Mouse (Mus musculus): ENCODE data around the gene Hist2h3b.
A peak's percentile ranks its signal among the peaks of the same experiment; 100 is the strongest.
"Not testable (repeated sequence)": the region's sequence is repeated elsewhere in the genome, so short reads cannot be mapped to it uniquely, and the experiment has no call there.

Gene Hist2h3b

DNA sequence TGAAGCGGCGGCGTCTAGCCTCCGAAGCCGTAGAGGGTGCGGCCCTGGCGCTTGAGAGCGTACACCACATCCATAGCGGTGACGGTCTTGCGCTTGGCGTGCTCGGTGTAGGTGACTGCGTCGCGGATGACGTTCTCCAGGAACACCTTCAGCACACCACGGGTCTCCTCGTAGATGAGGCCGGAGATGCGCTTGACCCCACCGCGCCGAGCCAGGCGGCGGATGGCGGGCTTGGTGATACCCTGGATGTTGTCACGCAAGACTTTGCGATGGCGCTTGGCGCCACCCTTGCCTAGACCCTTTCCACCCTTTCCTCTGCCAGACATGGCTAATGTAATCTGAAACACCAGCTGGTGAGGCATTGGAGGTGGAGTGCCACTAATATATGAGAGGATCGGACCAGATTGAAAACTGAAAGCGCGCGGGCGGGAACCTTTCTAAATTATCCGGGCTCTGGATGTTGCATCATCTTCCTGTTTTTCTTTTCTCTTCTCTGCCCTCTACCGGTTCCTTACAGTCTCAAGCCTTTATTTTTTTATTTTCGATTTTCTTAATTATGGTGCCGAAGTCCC lies 5.4 kb upstream of the Hist2h3b start, which contains the start of gene Hist2h4:
Gene Hist2h4, minus strand, starts transcription at position 333 of the 572 bp plus-strand sequence.
- peak; percentile 93 to 95 for DNase-seq

DNA sequence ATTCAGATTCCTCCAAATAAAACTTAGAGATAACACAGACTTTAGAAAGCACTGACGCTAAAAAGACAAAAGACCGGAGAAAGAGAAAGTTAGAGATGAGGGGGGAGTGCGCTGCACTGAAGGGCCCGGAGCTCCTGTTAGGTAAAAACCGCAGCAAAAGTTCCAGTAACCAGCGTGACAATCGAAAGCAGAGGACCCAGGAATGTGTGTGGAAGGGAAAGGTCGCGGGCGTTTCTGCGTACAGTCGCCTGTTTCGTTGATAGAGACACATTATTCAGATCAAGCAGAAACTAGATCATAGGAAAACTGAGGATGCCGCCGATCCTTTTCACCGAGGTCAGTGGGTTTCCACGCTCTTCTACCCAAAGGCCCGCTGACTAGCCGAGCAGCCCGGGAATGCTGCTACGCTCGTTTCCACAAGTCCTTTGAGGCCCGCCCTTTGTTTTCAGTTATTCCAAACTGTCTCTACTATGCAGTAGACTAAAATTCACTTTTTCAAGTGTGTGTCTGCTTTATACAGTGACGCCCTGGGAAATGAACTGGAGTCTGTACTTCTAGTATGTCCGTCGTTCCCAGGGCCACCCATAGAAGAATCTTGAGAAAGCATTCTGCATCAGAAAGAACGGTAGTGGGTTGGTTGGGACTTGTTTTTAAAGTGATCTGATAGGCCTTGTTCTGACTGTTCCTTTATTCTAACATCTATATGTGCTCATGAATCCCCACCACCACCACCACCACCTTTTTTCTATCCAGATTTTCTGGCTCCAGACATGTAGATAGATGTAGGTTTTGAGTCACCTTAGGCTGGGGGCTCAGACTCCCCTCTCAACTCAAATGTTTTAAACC lies 4.7 kb upstream of the Hist2h3b start:
- DNase-seq, result peak; percentile 64 to 79

DNA sequence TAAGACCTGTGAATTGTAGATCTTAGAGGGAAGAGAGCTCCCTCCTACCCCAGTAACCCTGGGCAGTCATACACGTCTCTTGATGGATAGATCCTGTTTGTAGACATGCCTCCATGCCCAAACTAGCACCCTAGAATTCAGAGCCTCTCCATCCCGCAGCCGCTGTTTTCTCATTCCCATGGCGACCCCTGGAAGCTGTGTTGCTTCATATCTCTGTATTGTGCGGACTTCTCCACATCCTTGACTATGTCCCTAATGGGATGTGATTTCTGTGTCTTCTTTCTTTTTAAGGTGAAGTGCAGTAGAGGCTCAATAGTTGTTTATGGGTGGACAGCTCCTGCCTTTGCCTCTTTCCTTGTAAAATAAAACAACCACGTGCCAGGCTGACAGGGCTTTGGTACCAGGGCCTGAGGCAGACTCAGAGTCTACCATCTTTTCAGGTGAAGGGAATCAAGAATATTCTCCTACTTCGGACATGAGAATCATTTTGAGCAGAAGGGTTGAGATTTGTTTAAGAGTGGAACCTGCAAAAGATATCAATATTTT lies 4.0 kb upstream of the Hist2h3b start:
- DNase-seq, result no peak

DNA sequence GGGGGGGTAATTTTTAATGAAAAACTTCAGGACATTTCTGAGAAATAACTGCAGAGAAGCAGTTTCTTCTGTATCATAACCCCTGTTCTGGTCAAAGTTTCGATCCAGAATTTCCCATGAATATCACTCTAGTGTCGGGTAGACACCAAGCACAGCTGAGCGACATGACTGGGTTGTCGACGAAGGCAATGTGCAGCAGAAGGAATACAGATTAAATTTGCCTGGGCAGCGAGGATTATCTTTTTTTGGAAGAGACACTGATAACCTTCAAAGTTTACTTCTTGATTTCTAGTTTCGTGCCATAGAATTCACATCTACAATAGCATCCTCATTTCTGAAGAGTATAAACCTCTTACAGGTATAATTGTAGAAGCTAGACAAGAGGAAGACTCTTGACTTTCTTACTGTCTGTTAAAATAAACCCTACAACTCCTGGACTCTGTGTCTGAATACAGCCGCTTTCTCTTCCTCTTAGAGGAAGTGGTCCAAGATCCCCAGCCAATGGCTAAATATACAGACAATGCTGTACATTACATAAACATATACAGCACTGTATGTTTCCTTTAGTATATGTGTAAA lies 2.2 kb upstream of the Hist2h3b start:
- no peak for DNase-seq

DNA sequence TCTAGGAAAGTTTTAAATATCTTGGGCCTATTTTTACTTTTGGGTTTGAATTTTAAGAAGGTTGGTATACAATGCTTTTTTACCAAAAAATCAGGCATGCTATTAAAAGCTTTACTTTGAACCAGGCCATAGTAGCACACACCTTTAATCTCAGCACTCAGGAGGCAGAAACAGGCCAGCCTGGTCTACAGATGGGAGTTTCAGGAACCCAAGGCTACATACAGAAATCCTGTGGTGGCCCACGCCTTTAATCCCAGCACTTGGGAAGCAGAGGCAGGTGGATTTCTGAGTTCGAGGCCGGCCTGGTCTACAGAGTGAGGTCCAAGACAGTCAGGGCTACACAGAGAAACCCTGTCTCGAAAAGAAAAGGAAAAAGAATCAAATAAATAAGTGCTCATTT lies 913 bp upstream of the Hist2h3b start:
- no peak for DNase-seq

DNA sequence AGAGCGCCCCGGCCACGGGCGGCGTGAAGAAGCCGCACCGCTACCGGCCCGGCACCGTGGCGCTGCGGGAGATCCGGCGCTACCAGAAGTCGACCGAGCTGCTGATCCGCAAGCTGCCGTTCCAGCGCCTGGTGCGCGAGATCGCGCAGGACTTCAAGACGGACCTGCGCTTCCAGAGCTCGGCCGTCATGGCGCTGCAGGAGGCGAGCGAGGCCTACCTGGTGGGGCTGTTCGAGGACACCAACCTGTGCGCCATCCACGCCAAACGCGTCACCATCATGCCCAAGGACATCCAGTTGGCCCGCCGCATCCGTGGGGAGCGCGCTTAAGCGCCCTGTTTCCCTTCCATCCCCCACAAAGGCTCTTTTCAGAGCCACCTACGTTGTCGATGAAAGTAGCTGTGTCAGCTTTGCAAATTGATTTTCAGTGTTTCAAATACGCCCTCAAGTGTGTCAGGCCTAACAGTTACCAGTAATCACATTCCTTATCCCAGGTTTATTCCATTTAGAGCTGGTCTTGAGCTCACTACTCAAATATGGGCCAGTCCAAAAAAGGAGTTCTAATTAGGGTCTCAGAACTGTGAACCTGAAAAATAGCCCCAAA lies 423 bp downstream of the Hist2h3b start:
- peak in 1 of 2 experiments; percentile 55 for DNase-seq

DNA sequence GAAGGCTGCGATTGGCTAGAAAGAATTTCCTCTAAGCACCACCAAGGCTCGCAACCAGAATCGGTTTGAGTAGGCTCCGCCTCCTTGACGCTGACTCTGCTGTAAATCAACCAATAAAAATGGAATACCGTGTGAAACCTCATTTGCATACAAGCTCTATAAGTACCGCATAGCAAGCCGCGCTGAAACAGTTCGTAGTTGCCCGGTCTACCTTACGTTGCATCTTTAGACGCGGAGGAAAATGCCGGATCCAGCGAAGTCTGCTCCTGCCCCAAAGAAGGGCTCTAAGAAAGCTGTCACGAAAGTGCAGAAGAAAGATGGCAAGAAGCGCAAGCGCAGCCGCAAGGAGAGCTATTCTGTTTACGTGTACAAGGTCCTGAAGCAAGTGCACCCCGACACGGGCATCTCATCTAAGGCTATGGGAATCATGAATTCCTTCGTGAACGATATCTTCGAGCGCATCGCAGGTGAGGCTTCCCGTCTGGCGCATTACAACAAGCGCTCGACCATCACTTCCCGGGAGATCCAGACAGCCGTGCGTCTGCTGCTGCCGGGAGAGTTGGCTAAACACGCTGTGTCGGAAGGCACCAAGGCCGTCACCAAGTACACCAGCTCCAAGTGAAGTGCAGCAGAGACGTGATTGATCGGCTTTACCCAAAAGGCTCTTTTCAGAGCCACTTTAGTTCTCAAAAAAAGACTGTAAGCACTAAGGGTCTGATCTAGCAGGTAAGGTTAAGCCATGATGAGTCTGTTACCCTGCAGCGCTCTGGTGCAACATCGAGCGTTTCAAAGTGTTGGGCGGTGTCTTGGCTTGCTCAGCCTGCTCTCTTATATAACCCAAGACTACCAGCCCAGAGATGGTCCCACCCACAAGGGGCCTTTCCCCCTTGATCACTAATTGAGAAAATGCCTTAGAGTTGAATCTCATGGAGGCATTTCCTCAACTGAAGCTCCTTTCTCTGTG lies 1.3 kb downstream of the Hist2h3b start, which contains the start of gene Hist2h2bb:
Gene Hist2h2bb, plus strand, starts transcription at position 242 of the 964 bp plus-strand sequence.
- DNase-seq, result peak; percentile 84 to 93

DNA sequence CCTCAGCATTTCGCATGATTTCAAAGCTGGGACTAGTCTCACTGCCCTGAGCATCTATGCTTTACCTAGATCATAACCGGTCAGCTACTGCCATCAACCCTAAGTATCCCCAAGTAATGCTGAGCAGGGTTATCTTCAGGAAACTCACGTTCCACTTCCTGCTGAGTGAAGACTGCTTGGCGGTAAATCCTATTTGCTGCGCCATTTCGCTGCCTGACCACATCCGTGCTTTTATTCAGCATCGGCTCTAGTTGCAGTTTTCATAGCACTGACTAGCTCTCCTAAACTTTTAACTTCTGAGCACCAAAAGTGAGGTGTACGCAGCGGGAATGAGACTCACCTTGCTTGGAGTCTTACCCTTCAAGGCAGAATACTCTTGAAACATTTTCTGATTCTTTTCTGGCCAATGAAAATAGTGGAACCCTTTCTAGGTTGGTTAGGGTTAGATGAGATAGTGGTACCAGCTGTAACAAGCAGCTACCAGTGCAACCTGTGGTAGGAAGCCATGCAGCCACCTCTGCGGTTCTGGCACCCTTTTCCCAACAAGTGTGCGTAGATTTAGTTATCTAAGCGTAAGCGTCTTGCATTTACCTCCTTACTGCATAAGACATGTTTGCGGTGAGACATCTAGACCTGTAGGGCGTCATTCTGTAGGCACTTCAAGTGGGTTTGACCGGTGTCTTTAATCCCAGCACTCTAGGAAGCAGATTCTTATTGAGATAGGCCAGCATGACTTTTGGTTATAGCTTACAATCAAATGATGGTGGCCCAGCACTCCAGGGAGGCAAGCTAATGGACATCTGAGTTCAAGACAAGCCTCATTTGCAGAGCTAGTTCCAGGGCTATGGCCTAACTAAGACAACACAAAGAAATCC lies 5.4 kb downstream of the Hist2h3b start:
- peak in 1 of 2 experiments; percentile 30 for DNase-seq

DNA sequence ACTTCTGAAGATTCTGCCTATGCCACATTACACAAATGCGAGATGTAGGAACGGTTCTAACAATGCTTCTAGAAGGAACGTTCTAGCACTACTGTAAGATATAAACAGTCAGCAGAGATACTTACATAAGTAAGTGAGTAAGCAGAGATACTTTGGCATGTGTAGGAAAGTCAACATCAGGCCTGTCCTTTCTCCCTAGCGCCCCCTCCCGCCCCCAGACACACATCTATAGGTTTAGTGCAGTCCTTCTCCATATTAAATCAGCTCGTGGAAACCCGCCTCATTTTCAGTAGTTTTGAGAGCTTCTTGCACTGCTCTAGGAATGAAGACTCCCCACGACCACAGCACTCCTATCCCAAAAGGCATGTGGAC lies 9.0 kb downstream of the Hist2h3b start:
- DNase-seq, result peak; percentile 73 to 84

DNA sequence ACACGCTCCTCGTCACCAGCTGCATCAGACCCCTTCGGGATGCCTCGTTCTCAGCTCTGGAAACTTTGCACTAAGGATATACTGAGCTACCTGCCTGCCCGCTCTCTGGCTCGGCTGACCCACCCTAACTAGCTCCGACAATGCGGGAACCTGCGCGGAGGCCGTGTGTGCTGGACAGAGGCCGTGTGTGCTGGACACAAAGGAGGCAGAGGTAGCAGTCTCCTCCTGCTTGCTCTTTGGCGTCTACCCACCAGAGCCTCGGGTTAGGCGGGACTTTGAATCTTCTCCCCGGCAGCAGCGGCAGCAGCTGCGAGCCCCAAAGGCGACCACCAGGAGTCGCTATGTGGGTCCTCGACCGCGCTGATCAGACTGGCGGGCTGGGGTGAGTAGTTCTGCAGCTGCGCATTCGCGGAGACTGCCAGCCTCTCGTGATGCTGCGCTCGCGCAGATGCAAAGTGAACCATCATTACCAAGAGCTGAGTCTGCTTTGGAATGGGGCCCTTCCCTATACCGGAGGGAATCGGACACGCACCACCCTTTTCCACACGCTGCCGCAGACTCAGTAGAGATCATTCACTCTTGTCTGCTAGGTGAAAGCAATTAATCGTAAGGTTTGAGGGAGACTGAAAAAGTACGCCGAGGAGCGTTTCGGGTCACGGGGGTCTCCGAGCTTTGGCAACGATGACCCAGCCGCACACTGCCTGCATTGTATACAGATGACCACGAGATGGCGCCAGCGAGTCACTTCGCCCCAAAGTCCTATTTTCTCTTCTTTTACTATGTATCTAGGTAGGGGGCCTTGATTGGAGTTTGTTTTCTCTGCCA lies 9.6 kb downstream of the Hist2h3b start:
- peak; percentile 95 to 96 for DNase-seq

DNA sequence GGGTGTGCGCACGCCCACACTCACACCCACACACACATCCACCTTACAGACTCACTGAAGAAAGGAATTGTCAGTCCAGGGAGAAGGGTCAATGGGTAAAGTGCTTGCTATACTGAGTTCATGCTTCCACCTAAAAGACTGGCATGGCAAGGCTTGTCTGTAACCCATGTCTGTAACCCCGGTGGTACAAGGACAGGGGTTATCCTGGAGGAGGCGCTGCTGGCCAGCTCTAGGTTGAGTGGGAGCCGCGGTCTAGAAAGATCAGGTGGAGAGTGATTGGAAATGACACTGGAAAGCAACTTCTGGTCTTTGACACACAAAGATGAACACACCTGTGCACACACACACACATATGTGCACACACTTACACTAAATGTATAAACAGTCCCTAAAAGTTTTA lies 12.2 kb downstream of the Hist2h3b start:
- DNase-seq, result no peak

DNA sequence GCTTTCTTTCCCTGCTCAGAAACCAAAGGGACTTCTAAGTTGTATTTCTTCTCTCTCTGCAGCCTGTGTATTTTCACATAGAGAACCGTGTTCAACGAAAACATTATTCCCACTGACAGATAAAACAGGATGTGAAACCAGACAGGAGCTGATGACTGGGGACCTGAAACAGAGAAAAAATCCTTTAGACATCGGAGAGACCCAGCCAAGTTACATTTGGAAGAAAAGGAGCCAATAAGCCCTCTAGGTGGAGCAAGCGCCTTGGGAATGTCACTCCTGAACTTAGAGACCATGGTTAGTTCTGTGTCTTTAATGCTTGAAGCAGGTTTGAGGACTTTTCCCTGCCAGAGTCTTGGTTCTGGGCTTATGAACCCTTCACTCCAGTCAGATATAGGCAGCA lies 16.0 kb downstream of the Hist2h3b start:
- DNase-seq, result peak; percentile 59 to 64

DNA sequence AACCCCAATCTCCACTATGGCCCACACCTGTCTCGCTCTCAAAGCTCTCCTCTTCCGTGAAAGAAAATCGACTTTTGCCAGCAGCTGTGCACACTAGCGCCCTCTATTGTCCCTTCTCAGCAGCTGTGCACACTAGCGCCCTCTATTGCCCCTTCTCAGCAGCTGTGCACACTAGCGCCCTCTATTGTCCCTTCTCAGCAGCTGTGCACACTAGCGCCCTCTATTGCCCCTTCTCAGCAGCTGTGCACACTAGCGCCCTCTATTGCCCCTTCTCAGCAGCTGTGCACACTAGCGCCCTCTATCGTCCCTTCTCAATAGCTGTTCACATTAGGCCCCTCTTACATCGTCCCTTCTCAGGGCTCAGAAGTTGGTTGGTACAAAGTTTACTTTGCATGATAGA lies 18.9 kb downstream of the Hist2h3b start:
- not testable (repeated sequence) for DNase-seq

DNA sequence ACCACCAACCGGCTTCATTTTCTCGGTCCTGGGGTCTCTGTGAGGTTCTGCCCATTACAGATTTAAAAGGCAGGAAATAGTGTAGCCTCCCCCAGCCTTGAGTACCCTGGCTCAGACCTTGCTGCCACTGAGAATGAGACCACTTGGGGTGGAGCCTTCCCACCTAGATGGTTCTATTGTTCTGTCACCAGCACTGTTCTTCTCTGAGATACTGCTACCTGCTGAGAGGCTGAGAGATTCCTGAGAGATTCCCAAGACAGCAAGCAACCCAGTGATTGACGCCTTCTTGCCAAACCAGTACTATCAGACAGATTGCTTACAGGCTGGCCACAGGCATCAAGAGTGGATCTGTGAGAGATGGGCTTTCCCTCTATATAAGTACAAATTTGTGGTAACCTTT lies 20.7 kb downstream of the Hist2h3b start:
- no peak for DNase-seq

DNA sequence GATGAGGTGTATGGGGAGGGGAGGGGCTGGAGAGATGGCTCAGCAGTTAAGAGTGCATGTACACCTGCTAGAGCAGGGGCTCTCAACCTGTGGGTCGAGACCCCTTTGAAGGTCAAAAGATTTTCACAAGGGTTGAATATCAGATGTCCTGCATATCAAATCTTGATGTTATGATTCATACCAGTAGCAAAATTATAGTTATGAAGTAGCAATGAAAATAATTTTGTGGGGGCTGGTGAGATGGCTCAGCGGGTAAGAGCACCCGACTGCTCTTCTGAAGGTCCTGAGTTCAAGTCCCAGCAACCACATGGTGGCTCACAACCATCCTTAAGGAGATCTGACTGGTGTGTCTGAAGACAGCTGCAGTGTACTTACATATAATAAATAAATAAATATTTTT lies 22.3 kb downstream of the Hist2h3b start:
- not testable (repeated sequence) for DNase-seq

DNA sequence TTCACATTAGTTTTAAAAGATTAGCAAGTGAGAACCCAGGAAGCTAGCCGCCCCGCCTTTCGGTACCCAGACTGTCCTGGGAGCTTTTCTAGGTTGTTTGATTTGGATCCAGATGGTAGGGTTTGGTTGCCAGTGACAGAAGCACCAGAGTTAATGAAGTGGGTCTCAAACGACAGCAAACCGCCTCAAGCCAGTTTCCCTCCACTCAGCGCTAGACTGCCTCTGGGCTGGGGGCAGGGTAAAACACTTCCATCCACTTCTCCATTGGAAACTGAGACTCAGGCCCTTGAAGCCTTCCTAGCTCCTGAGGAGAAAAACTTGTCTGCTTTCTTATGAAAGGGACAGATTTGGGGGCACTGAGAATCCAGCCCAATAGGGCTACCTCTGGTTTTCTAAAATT lies 24.2 kb downstream of the Hist2h3b start:
- no peak for DNase-seq

DNA sequence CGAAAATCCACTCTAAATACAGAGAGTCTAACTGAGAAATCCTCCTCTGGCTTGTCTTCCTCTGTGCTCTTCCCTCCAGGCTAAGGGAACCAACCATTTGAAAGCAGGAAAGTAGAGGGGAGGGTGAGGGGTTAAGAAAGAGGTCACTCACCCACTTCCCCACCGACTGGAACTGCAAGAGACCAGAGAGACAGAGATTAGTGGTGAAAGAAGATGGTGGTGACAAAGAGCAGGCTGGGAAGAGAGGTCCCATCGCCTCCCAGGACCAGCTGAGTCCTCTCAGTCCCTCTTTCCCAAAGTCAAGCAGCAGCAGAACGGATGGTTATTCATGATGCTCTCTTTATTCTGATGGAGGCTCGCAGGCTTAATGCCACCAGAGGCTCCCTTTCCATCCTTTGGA lies 24.9 kb downstream of the Hist2h3b start:
- no peak for DNase-seq

DNA sequence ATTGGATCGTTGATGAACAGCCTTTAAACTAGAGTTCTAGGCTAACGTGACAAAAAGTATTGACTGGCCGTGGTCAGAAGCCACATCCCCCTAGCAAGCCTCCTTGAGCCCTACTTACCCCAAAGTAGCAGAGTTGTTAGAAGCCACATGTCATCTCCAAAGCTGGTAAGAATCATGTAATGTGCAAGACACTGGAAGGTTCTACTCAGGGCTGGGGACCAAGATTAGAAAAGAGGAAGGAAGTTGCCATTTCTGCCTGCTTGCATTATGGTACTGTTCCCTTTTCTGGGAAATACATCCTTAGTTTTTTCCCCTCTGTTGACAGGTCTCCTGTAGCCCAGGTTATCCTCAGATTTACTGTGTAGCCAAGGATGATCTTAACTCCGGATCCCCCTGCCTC lies 25.3 kb downstream of the Hist2h3b start, which contains the start of gene Fcgr1:
Gene Fcgr1, minus strand, starts transcription at position 183 of the 400 bp plus-strand sequence.
- no peak for DNase-seq

DNA sequence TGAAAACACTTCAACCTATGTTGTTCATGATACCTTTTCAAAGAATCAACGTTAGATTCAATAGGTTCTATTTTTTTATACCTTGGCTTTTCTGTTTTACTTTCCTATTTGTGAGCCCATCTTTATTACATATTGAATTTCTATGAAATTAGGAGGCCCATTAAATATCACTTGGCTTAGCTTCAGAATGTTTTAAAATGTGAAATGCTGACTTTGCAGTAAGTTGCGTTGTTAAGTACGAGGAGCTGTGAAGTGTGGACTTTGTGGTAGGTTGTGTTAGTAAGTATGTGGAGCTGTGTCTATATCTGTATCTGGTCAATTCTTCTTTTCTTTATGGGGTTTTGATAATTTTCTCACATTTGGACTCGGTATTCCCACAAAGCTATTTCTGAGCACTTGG lies 29.9 kb downstream of the Hist2h3b start:
- DNase-seq, result no peak

DNA sequence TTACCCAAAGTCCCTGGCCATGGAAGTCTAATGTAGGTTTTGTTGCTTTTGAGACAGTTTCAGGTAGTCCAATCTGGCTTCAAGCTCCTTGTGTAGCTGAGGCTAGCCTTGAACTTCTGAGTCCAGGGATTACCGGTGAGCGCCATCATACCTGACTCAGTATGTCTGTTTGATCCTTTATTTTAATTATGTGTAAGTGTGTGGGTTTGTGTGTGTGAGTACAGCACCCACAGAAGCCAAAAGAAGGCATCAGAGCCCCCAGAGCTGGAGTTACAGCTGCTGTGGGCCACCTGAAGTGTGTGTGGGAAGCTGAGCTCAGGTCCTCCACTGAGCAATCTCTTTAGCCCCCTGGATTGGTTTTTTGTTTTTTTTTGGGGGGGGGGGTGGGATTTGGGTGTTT lies 31.1 kb downstream of the Hist2h3b start:
- DNase-seq, result no peak
